Mouse (Mus musculus) skeletal muscle tissue, adult 2 months (tissue): ENCODE data around the gene Aldh18a1.
"Not testable (repeated sequence)": the region's sequence is repeated elsewhere in the genome, so short reads cannot be mapped to it uniquely, and the experiment has no call there.

ENCODE experiments used
- DNase-seq: peaks from one replicate; pipeline ENCODE4 v3.0.0-alpha.2; 2012; ENCODE audit warnings: low read depth, low spot score

The Aldh18a1 gene

DNA sequence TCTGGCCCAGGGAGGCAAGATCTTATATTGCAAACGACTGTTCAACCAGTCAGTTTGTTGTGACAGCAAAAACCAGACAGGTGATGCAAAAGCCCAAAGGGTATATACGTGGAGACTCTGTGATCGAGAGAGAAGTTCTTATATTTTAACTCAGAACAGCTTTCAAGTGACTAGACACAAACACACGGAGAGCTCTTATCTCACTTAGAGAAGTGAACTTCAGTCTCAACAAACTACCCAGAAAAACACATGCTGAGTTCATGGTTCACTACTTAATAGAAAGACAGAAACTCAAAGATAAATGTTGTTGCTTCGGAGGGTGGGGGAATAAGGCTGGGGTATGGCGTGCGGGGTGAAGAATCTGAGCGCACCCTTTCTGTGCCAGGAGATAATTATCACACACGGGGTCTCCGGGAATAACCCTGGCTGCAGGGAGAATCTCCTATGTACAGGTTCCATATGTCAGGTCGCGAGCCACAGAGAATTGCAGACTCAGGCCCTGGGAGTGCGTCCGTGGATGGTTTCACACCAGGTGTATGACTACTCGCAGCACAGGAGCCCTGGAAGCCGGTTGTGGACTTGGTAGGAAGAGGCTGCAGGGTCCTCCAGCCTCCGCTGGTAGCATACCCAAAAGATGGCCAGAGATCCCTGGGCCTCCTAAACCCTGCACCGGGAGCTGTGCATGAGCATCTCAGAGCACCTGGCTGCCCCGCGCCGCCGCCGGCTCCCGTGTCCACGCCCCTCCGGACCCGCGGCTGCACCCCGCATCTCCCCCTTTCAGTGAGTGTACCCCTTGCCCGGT is 571 bp downstream of the Aldh18a1 start:
- no peak for DNase-seq

DNA sequence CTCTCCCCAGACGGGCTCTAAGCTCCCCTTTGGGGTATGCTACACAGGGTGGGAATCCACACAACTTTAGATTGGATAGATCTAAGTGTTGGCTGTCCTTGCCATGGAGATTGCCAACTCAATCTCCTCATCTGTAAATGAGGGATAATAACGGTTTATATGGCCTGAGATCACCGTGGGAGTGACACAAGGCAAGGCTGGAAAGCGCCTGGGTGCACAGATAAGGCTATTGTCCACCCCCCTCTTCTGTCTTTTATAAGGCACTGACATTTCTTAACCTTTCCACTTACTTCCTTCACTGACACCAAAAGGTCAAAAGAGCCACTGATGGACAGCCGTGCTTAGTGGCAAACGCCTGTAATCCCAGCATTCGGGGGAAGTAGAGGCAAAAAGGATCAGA is 1.4 kb downstream of the Aldh18a1 start:
- no peak for DNase-seq

DNA sequence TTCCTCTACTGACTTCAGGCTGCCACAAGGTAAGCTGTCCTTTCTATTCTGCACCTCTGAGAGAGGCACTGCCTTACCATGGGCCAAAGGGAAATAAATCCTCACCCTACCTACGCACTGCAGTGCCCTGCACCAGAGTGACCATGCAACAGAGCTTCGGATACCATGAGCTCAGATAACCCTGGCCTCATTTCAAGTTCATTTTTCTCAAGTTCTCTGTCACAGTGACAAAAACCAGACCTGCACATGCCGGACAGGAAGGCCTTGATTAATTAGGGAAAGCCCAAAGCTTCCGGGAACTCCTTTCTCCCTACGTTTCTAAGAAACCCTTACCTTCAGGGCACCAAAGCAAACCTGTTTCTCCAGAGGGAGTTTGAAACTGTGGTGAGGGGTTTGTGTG is 6.6 kb downstream of the Aldh18a1 start:
- no peak for DNase-seq

DNA sequence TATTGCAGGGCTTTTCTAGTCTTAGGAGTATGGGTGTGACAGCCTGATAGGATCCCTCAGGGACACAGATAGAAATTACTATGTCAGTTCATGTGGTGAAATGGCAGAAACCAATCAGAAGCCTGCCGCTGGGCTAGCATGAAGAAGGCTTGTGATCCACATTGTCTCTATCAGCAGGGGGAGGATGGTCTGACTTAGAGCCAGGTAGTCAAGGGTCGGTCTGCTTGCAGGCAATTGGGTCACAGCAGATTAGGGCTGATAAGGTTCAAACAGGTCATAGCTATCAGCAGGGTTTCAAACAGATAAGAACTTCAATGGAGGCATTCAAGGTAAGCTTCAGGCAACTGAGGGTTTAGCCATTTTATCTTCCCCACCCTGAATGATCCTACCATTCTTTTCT is 7.4 kb downstream of the Aldh18a1 start:
- no peak for DNase-seq

DNA sequence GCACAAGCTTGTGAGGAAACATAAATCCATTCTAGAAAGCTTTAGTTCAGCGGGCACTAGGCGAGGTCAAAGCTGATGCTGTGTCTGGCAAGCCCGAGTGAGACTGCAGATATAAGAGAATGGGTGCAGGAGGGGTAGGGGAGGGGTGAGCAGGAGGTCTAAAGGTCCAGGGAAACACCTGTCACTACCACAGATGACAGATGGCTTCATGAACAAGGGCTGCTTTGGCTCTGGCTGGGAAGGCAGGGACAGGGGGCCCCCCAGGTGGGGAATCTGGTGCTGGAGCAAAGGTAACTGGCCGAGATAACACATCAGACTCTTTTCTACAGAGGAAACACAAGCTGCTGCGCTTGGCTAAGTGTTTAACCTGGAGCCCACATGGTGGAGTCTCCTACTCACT is 12.8 kb downstream of the Aldh18a1 start:
- no peak for DNase-seq

DNA sequence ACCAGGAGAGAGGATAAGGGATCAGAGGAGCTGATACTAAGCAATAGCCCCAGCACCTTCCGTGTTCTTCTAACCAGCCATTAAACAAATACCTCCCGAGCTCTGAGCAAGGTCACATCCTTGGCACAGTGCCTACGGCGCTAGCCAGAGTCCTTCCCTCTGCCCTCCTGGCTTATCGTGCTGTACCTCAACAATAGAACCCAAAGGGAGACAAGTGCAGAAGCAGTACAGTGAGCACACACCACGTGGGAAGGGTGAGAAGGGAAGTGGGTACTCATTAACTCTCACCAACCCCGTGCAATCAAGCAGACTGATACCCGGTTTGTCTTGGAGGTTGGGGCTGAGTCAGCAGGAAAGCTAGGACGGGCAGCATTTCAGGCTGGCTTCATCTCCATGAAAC is 17.5 kb downstream of the Aldh18a1 start:
- no peak for DNase-seq

DNA sequence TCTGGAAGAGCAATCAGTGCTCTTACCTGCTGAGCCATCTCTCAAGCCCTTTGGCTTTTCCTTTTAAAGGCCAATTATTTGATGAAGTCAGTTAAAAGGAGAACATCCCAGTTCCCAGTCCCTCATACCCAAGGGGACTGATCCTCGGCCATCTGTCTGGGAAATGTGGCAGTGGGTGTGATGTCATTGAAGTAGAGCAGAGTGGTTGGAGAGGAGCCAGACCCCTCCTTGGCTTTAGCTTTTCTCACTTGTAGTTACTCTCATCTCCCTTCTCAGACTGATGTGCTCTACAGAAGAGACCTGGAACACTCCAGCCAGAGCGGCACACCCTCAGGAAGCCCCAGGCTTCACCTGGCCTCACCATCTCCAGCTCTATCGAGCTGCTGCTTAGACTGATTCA is 20.6 kb downstream of the Aldh18a1 start:
- DNase-seq: no peak

DNA sequence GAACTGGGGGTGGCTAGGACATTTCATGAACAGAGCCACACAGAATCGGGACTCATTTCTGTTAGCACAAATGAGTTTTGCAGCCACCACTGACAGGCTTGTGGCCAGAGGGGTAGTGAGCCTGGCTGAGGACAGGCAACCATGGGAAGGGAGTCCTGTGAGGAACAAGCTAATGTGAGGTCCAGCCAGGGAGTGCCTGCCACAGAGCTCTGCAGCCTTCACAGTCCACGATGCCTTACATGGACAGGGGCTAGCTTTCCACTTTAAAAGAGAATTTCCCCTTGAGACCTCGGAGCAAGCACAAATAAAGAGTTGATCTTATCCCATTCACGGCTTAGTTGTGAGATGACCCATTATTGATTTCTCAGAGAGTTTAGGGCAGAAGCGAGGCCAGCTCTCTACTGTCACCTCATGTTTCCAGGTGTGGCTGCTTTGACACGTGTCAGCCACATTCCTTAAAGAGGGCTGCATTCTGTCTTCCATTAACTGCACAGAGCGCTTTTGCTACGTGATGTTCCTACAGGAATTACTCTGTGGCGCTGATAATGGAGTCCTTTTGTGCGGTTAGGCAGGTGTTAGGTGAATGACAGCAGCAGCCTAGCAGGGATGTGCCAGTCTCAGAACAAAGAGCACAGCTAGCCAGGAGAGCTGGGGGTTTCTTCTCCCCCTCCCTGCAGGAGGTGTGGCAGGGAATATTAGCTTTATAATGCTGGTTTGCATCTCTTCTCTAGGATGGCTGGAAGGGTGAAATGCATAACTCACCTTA is 24.2 kb downstream of the Aldh18a1 start:
- DNase-seq: no peak

DNA sequence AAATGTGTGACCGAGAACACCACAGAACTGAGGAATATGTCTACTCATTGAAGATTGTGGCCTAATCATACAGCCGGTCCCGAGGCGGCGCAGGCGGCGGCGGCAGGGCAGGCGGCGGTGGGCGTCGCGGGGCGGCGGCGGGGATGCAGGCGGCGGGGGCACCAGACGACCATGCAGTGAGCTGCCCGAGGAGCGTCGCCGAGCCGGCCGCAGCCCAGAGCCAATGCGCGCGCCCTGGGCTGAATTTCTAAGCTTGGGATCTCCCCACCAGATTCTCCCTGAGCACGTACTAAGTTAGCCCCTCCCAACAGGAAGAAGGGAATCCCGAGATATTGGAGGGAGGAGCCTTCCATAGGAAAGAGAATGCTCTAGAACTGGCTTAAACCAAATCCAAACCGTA is 26.7 kb downstream of the Aldh18a1 start:
- not testable (repeated sequence) for DNase-seq

DNA sequence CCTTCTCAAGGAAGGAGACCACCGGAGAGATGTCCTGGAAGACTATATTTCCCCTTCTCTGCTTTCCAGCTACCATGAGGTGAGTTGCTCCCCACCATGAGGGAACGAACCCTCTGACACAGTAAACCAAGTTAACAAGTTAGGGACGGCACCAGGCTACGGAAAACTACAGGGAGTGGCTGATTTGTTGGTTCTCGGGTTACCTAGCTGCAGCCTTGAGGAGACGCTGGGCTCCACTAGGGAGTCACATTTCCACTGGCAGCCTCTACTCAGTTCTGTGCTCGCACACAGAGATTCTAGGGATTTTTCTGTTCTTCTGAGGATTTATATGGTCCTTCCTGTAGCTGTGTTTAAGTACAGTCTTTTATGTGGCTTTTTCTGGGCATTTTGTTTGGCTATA is 32.2 kb downstream of the Aldh18a1 start:
- no peak for DNase-seq

DNA sequence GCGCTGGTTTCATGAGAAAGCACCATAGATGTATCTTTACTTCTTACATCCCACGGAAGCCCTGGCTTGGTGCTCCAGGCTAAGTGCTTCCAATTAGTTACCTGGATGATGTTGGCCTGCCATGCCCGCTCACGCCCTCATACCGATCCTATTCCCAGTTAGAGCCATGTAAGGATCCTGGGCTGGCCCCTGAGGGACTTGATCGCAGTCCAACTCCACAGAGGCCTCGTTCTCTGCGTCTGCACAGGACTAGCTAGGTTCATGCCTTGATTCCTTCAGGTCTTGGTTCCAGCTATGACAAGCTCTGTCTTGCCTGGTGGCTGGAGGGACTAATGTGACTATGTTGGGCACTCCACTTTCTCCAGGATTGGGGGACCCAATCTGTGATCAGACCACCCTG is 33.1 kb downstream of the Aldh18a1 start:
- DNase-seq: no peak

DNA sequence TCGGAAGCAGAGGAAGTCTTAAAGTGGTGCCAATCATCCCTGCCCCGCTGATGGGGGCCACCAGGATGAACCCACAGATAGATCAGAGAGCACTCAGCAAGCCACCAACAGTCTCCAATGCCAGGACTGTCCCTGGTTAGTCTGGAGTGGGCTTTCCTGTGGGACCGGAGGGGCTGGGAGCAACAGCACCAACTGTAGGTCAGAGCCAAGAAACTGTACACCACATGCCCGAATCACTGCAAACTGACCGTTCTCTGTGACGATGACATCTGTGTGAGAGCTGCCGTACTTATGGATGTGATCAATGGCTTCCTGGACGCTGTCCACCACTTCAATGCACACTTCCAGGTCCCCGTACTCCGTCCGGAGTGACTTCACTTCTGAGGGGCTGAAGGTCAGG is 33.9 kb downstream of the Aldh18a1 start:
- DNase-seq: no peak

DNA sequence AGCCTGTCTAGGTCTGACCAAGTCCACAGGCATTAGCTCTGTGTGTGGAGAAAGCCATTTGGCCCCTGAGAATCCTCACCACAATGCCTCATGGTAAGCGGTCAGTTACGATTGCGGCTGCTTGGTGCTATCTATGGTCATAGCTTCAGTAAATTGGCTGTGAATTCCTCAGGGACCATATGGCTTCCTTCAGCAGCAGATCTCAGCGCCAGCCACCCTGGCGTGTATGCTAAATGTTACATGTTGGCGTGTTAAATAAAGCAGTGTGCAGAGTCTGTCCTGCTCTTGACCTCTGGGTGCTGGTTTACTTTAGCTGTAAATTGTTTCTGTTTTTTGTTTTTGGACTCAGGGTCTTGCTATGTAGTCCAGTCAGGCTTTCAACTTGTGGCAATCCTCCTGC is 34.4 kb downstream of the Aldh18a1 start:
- DNase-seq: no peak

DNA sequence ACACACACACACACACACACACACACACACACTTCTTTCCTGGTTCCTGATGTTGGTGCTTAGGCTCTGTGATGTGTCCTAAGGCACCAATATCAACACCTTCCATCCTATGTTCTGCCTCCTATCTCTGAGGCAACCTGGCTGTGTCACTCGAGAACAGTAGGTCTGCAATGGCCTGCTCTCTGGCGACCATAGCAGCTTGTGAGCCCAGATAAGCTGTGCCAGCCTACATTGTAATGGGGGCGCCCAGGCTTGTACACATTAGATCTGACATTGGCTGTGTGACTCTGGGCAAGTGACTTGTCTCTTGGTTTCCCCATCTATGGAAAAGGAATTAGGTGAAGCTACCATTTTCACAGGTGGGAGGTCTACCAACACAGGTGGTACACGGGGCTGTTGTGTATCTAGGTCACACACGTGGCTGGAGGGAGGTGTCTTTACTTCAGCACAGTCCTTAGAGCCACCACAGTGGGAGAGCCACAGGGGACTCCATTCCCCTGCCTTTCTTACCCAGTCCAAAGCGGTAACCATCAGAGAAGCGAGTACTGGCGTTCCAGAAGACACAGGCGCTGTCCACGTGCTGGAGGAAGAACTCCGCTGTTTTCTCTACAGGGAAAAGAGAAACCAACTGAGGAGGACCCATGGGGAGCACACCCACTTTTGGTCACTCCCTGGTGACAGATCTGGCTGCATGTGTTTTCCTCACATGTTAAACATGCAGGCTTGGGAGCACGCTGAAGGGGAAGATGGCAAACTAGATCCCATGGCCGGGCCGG is 35.1 kb downstream of the Aldh18a1 start:
- DNase-seq: no peak

DNA sequence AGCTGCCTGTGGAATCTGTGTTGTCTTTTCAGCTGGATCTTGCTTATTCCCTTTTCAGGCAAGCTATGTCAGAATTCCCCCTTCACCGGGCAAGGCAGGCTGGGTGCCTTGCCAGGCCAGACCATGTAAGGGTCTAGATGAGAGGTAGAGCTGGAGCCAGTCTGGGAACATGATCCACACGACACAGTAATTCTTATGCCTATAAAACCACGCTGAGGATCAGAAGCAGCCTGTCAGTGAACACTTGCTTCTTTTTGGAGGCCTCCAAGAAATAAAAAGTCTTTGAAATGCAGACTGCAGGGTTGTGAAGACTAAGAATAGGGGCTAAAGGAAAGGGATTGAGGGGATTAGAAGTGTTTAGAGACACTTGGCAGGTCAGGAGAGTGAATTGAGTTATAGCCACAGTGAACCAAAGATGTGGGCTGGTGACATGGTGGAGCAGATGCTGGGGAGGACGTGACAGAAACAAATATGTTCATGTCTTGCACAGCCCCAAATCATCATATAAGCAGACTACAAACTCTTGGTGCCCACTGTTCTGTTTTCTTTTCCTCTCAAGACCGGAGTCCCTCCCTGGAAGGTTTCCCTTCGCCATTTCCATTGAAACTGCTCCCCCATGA is 38.6 kb downstream of the Aldh18a1 start:
- peak; percentile 25 for DNase-seq

DNA sequence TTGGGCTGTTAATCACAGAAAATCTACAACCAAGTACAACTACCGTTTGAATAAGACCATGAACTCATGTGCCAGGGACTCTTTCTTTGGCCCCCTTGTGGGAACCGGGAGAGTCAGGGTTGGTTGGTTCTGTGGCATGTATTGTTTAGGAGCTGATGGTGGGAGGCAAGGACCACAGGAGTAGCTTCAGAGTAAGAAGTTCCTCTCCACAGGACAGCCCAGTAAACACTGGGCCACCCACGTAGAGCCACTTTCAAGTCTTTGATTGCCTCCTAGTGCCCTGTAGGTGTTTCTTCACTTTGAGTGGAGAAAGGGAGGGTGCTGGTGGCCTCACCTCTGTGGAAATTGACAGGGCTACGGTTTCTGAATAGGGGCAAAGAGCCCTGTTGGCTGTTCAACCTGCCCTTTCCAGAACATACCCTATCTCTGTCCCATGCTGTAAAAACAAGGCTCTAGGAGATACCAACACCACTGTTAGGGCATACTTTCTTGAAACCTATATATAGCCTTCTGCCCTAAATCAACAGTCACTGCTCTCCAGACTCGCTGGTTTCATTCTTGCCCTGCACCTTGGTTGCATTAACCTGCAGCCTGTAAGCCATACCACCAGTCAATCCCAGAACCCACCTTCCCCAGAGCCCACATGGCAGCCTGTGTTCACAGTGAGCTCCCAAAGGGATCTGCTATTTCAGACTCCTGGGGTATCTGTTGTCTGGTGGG is 39.3 kb downstream of the Aldh18a1 start:
- DNase-seq: no peak

DNA sequence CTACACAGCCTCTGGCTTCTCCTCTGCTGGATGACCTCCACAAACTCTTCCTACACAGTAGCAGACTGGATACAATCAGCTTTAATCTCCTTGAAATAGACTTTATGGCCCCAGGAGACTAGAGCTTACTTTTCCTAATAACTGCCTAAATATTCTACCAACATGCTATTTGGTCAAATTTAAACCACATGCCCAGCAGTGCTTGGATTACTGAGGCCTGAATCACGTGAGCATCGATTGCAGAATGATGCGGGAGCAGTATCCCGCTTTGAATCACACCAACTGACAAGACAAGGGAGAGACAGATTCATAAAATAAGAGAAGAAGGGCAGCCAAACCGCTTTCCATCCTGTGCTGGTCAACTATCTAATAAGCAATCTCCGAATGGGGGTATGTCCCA is 39.9 kb downstream of the Aldh18a1 start:
- DNase-seq: no peak

DNA sequence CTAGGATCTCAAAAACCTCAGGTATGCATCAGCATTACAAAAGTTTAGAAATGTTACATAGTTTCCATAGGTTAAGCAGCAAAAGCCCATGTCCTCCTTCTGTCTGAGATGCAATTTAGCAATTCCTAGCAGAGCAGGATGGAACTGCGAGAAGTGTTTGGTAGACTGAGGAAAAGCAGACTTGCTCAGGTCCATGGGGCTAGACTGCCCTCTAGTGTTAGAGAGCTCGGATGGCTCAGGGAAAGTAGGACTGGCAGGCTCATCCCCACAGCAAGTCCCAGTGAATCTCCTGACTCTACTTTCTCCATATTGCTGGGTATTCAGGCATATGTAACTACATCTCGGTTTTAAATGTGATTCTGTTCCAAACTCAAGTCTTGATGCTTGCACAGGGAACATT is 43.4 kb downstream of the Aldh18a1 start:
- peak; percentile 53 for DNase-seq

DNA sequence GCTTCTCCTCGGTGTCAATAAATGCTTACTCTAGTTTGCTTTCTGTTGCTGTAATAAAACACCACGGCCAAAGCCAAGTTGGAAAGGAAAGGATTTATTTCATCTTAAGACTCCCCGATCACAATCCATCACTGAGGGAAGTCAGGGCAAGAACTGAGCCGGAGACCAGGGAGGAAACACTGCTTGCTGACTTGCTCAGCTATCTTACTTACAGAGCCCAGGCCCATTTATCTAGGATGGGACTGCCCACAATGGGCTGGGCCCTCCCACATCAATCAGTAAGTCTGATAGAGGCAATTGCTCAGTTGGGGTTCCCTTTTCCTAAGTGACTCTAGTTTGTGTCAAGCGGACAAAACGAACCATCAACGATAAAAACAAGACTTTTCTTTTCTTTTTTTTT is 45.5 kb downstream of the Aldh18a1 start:
- DNase-seq: no peak

DNA sequence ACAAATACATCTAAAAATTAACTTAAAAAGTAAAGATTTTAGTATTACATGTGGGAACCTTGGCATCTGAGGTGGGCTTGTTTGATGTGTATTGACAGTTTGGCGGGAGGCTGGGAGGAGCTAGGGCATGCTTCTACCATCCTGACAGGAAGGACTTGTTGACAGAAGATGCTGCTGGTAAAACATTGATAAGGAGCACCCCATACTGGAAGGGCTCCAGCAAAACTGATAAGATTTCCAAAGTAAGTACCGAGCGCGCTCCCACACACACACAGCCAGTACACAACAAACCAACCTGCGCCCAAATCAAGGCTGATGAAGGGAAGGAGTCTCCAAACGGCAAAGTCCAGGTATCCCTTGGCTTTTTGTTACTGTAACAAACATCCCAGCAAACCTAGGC is 51.7 kb downstream of the Aldh18a1 start:
- DNase-seq: no peak

DNA sequence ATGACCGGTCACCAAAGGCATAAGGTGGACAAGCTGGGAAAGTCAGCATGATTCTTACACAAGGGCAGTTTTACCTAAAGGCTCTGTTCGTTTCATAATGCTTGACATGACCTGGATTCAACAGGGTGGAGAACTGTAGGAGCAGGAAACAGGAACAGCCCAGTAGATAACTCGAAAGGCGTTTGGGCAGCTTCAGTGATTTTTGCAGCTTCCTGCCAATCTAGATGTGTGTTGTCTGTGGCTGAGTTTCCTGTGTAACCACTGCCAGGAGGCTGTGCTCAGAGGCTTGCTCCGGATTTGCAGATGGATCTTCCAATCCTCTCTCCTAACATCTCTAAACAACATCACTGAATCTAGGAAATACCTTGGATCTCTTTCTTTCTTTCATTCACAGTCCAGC is 55.7 kb downstream of the Aldh18a1 start:
- DNase-seq: no peak
